Mouse (Mus musculus) left cerebral cortex, adult 2 months (tissue): ENCODE data around the gene Nhlh1. TPM values are rescaled to one million over a fixed set of nuclear protein-coding genes. Genes with fewer than 3 reads are reported as not detected.

Experiments
- DNase-seq, 2 experiments: peaks; one replicate each; pipeline ENCODE4 v3.0.0; 2021 to 2022; ENCODE audit warnings: low spot score in 2 of 2, mixed read lengths in 1 of 2; ENCODE audit errors: extremely low spot score in 1 of 2
- H3K27ac ChIP-seq: fragments of 200-600 bp; 2 replicates; pipeline ENCODE4 v1.8.1; 2022
- H3K4me3 ChIP-seq: fragments of 200-600 bp; 2 replicates; pipeline ENCODE4 v1.8.1; 2022
- CTCF ChIP-seq: fragments of 200-600 bp; IDR thresholded peaks from 2 replicates; pipeline ENCODE4 v1.8.1; 2022; ENCODE audit warnings: antibody characterized with exemption, mild to moderate bottlenecking, moderate library complexity
- intact Hi-C: fragments of 180-260 bp; cut with DNase I; formaldehyde crosslinking; loops from one replicate; pipeline ENCODE4 v1.15.1; 2025
- total RNA-seq, 2 experiments: library from RNA; stranded (reverse); gene quantifications; 2 replicates each; pipeline ENCODE4 v1.2.3; 2021

Nhlh1 gene
- total RNA-seq, 2 experiments from 2014 or later = 0.18 to 0.49 TPM

GRCm38 (mm10) chr1:172070227-172070626 is 12.9 kb upstream of the Nhlh1 start:
- no peak for TF ChIP-seq CTCF
- H3K27ac ChIP-seq = no peak overlapping the region
- H3K4me3 ChIP-seq = no peak overlapping the region
- no peak for DNase-seq
- intact Hi-C loops = no loop called here

DNA sequence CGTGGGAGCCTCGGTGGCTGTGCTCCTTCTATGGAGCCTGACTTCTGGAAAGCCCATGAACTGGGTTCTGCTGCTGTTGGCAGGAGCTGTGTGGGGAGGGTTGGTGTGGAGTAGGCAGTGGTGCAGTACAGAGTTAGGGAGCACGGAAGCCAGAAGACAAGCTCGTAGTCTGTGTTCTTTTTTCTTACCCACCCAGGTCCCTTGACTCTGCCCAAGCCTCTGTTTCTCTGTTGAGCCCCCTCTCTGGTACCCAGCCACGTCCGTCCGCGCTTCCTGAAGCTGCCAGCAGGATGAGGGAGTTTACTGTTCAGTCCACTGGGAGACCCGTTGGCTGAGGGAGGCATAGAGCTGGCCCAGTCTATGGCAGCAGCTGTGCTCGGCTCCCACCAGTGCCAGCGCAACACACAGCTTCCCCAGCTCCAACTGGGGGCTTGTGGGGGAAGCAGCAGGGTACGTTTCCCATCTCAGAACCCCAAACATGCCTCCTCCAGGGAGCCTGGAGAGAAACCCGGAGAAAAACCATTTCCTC is 7.3 kb upstream of the Nhlh1 start:
- Histone ChIP-seq H3K4me3 (no peak overlapping the region), H3K27ac (peak overlapping the region; percentile 40; the same call in 1 of the 2 replicates)
- intact Hi-C loops = no loop called here
- TF ChIP-seq CTCF = no peak; the same call in 1 of the 2 replicates
- peak in 1 of 2 experiments; percentile 13 for DNase-seq

DNA sequence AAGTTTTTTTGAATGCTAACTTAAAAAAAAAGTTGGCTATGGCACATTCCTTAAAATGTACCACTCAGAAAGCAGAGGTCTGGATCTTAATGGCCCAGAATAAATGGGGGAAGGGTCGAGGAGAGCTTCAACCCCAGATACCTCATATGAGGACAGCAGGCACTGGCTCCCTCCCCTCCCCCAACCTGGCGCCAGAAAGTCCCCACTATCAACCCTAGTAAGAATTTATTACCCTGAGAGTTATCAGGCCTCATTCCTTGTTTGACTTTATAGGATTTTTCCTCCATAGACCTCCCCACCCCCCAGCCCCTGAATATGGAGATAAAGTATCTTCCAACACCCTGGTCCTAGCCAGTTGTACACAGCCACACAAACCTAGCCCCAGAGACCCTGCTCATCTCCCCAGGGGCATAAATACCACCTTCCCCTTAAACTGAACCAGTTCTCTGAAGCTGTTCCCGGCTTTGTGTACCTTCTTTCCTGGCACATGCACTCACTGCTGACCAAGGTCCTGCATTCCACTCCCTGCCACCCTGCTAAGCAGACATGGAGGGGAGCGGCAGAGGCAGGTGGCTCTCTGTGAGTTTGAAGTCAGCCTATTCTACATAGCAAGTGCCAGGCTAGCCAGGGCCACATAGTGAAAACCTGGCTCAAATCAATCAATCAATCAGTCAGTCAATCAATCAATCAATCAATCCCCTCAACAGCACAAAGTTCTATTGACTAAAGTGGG is 6.1 kb upstream of the Nhlh1 start:
- no peak for DNase-seq
- Histone ChIP-seq H3K27ac (no peak overlapping the region), H3K4me3 (no peak overlapping the region)
- intact Hi-C loops = no loop called here
- TF ChIP-seq CTCF = no peak

DNA sequence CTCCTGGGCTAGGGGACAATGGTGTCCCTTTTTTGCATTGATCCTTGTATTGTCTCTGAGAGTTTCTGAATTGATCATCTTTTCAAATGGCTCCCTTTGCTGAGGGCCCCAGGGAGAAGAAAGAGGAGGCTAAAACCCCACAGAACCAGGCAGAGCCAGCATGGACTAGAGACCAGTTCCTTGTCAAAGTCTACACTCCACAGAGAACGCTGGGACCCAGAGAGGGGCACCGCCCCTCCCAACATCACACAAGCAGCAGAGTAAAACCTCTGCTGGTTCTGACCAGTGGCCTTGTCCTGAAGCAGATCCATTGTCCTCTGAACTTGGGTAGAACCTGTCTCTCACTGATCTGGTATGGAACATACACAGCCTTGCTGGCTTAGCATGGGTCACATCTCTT is 4.7 kb upstream of the Nhlh1 start:
- H3K4me3 ChIP-seq = no peak overlapping the region
- TF ChIP-seq CTCF = no peak
- H3K27ac ChIP-seq = no peak overlapping the region
- intact Hi-C loops = no loop called here
- DNase-seq = no peak

- intact Hi-C loops = no loop called here
- no peak for TF ChIP-seq CTCF
- DNase-seq = no peak
- Histone ChIP-seq H3K4me3 (no peak overlapping the region), H3K27ac (no peak overlapping the region)
Measured at GRCm38 (mm10) chr1:172061217-172061616, 3.8 kb upstream of the Nhlh1 start.

- intact Hi-C loops = no loop called here
- no peak for DNase-seq
- TF ChIP-seq CTCF = no peak
- Histone ChIP-seq H3K4me3 (no peak overlapping the region), H3K27ac (no peak overlapping the region)
Measured at GRCm38 (mm10) chr1:172060659-172061058, 3.3 kb upstream of the Nhlh1 start.

DNA sequence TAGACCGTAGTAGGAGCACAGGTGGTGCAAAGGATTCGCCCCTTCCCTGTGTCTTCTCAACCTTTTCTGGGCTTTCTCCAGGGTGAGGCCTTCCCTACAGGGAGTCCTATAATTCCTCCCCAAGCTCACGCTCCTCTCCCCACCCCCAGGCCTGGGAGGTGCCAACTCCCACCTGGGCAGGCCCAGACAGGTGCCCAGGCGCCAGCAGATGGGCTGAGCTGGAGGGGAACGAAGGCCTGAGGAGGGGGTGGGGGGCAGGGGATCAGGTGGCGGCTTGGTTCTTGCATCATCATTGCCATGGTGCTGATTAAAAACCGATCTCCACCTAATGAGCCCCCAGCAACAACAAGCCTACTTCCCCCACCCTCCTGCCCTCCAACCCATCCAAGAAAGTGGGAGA is 1.5 kb upstream of the Nhlh1 start:
- intact Hi-C loops = no loop called here
- Histone ChIP-seq H3K27ac (no peak overlapping the region), H3K4me3 (no peak overlapping the region)
- DNase-seq = no peak
- no peak for TF ChIP-seq CTCF

DNA sequence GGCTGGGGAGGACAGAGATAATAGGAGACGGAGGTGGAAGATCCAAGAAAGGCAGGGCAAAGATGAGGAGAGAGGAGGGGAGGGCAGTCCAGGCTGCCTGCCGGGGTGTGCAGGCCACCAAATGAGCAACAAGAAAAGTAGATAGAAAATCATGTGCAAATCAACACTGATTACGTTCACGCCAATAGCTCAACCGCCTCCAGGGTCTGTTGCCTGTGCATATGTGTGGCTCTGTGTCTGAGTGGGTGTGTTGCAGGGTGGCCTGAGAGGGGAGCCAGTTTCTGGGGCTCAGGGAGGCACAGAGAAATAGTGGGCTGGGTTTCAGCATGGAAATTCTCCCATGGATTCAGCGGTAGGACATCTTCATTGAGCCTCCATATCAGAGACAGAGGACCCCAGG is 948 bp upstream of the Nhlh1 start:
- Histone ChIP-seq H3K27ac (no peak overlapping the region), H3K4me3 (no peak overlapping the region)
- intact Hi-C loops = no loop called here
- no peak for DNase-seq
- TF ChIP-seq CTCF = no peak

DNA sequence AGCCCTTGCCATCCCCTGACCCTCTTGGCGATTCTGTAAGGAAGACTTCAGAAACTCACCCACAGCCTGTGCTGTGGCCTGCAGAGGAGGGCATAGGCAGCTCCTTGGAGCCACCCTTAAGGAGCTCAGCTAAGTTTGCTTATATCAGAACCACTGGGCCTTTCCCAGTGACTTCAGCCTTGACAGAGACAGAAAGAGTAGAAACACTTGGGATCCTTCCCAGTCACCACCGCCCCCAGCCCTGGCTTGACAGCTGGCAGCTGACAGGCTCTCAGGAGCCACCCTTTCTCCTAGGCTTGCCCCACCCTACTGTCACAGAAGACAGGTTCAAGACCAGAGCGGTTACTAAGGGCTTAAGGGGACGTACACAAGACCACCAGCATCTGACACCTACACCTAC is 1.1 kb downstream of the Nhlh1 start:
- Histone ChIP-seq H3K27ac (no peak overlapping the region), H3K4me3 (no peak overlapping the region)
- intact Hi-C loops = no loop called here
- no peak for TF ChIP-seq CTCF
- DNase-seq = no peak

DNA sequence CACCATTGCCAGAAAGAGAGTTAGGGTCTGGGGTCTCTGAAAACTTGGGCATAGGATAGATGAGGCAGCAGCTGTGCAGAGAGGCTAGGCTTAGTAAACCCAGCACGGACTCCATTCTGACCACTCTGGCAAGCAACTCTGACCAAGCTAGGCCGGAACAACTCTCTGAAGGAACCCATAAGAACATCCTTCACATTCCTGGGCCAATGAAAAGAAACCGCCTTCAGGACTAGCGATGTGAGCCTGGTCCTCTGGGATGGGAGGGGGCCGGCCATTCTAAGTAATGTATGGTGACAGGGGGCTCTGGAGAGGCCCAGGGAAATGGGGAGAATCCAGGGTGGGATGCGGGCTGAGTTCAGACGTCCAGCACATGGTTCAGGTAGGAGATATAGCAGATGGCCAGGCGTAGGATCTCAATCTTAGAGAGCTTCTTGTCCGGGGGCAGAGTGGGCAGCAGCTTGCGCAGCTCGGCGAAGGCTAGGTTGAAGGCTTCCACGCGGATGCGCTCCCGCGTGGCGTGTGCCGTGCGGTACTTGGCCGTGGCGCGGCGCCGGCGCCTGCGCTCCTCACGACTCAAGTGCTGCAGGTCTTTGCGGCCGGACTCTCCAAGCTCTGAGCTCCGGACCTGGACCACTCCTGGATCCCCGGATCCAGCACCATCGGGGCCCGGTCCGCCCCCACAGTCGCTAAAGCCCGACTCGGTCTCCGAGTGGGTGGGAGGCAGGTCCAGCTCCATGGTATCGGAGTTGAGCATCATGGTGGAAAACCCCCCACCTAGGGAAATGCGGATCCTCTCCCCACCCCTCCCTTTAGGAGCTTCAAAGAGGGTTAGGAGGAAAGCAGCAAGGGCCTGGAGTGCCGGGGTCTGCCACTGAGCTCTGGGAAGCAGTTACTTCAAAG is 3.6 kb downstream of the Nhlh1 start:
- H3K4me3 ChIP-seq = peak overlapping the region; percentile 44
- no peak for TF ChIP-seq CTCF
- H3K27ac ChIP-seq = no peak overlapping the region
- DNase-seq = peak; percentile 23 to 38
- intact Hi-C loops = no loop called here

DNA sequence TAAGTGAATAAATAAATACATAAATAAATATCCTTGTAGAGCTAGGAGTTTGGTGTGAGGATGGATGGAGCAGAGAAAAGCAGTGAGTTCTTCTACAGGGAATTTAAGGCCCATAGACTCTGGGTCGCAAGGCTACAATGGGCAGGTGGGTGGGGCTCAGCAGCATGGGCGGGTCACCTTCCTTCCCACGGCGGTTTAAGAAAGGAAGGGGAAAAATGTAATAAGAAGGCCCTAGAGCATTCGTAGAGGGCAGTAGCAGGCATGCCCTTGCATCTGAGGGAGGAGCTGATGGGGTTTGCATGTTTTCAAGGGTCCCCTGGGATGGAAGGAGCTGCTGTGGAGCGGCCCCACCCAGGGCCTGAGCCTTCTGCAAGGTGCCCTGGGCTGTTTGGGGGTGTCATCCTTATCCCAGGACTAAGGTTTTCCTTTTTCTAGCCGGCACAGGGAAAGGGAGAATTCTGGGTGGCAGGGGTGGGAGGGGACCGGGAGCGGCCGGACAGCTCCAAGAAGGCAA is 4.5 kb downstream of the Nhlh1 start:
- TF ChIP-seq CTCF = no peak
- Histone ChIP-seq H3K4me3 (no peak overlapping the region), H3K27ac (no peak overlapping the region)
- no peak for DNase-seq
- intact Hi-C loops = no loop called here
